Mouse (Mus musculus) lung, postnatal 0 days (tissue): ENCODE measurements around the gene Csdc2.

ENCODE experiments used
- CTCF ChIP-seq: IDR thresholded peaks from 2 replicates; pipeline ENCODE4 v1.5.1; 2016; ENCODE audit warnings: antibody characterized with exemption, mild to moderate bottlenecking
- EP300 ChIP-seq: IDR thresholded peaks from 2 replicates; pipeline ENCODE4 v1.6.1; 2016; ENCODE audit warnings: antibody characterized with exemption, mild to moderate bottlenecking, control low read depth

DNA sequence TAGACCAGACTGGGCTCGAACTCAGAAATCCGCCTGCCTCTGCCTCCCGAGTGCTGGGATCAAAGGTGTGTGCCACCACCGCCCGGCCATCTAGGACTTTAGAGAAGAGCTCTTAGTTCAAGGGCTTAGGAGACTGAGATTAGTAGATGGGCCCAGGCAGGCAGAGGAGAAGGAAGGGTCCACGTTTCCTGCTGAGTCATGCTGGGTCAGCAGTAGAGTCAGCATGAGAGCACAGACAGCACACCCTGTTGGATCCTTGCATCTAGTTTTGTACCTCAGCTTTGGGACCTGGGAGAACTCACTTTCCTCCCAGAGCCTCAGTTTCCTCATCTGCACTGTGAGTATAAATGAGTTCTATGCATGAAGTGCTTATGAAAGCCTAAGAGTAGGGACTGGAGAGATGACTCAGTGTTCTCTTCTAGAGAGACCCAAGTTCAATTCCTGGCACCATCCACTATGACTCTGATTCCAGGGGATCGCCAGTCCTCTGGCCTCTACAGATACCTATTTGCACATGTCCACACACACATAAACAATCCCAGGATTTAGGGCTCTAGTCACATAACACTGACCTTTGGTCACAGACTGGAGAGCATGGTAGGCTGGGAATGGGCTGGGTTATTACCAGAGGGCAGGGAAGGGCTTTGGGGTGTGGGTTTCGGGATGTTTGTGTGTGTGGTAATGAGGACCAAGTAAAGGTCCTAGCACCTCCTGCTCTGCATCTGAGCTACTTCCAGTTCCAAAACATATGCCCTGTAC, 44.6 kb upstream of the Csdc2 start:
- TF ChIP-seq CTCF (no peak), EP300 (no peak)
